Mouse (Mus musculus): ENCODE measurements at regions not wholly inside any gene's neighbourhood (a gene's known extent, or its start where the extent isn't known, plus 50 kb on each side); places are given as distances from the start of the nearest gene placed in this dataset.

DNA sequence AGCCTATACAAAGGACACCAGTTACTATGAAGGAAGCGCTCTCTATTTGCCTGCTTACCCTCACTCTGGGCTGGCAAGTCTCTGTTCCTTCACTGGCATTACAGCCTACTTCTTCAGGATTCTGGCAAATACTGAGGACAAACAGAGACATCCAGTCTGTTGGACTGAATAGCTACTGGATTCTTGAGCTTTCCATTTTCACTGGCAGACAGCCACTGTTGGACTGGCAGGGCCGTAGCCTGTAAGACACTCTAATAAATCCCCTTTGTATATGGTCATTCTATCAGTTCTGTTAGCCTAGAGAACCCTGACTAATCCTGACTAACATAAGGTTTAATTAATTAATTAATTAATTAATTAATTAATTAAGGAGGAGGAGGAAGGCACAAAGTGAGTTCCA lies 72.4 kb upstream of the Dhrs4 start:
- DNase-seq (ENCODE audit: low spot score): no peak
